Mouse (Mus musculus) bone marrow macrophage, adult 2 months (primary cell): ENCODE results near the gene Rrp36.

Source experiments
- CTCF ChIP-seq: IDR thresholded peaks from 2 replicates; pipeline ENCODE4 v1.5.1; 2012; ENCODE audit warnings: low read depth, mild to moderate bottlenecking, low read length, moderate library complexity
- POLR2A ChIP-seq: IDR thresholded peaks from 2 replicates; pipeline ENCODE4 v1.6.1; 2012; ENCODE audit warnings: mild to moderate bottlenecking, low read depth, low read length, borderline replicate concordance

DNA sequence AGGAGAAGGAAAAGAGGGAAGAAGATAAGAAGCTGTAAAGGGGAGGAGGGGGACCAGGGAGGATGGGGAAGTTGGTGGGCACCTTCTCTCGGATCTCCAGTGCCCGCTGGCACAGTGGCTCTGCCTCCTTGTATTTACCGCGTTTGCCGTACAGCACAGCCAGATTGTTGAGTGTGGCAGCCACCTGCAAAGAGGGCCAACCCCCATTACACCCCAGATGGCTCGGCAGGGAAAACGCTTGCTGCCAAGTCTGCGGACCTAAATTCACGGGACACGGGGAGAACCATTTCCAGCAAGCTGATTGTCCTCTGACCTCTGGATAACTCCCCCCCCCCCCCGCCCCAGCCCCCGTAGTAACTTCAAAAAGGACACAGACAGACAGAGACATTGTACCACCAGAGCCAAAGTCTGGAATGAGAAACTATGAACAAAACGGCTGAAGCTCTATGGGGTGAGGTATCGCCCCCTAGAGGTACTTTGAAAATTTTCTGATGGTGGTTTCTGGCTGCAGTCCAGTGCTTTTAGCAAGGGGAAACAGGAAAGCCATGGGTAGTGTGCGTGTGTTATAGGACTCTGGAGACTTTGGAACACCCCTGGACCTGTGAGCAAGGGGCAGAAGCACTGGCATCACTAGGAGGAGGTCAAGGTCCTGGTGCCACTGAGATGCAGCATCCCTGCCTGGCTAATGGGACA, 37.2 kb downstream of the Rrp36 start:
- TF ChIP-seq CTCF (no peak), POLR2A (no peak)
